Mouse (Mus musculus) erythroblast, embryonic 14.5 days (primary cell): ENCODE results near the gene Prr13.

Experiments used
- GATA1 ChIP-seq: IDR thresholded peaks from 2 replicates; pipeline ENCODE4 v1.6.1; 2012; ENCODE audit warnings: low read length, inconsistent platforms, mixed read lengths
- TAL1 ChIP-seq: IDR thresholded peaks from 3 replicates; pipeline ENCODE4 v1.6.1; 2012; ENCODE audit warnings: low read length, inconsistent platforms, mixed read lengths

DNA sequence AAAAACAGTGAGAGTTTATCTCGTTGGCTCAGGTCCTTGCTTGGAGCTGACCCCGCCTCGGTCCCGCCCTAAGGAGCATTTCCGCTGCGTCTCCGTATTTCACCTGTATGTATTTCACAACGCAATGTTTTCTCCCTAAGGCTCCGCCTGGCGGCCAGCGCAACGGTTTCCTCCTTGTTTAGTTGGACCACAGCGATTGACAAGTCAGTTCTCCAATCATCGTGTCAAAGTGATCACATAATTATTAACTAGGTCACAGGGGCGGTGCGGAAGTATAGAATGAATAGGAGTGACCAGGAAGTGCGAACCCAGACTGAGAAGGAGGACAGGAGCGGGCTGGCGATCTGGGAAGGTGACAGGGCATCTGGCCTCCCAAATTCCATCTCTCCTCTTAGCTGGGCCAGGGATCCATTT lies at the start of gene Prr13:
- TF ChIP-seq TAL1 (no peak; the same call in 2 of the 3 replicates), GATA1 (no peak)
